In the genomic region with DNA sequence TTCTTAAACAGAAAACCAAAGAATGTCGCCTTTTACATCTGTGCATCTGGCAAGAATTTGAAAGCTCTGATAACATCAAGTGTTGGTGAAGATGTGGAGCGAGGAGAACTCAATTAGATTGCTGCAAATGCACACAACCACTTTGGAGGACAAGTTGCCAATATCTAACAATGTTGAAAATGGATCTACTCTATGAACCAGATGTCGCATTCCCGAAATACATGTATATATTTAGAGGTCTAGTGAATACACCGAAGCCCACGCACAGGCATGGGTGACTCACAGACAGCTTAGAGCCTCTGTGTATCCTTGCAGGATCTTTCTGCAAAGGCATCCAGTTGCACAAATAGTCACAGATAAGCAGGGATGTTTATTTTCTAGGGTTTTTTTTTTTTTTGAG, we compare ENCODE assay signal across 21 mouse cellular contexts.
DNase-seq lines count a peak whose midpoint lies in the region; ATAC-seq and TF ChIP-seq lines count a peak whose summit lies in the region.
"Had no signal": no experiment of that assay in that cellular context is flagged by ENCODE, and none has a peak within 500 bp of the region (broad histone marks: within the 10 kb centered on the region; RNA-seq: fewer than 3 reads in every experiment).

No protein-coding gene starts in this region.

- 66% methylated on average over 6 of the region's 6 CpGs for WGBS in lung, postnatal 0 days

- peak; percentile 26 for DNase-seq in lung, postnatal 0 days (ENCODE audit: low spot score)
- no peak for DNase-seq in lung, postnatal 10 days
- peak; percentile 70 to 77 for DNase-seq in left cerebral cortex, adult 18-20 months (ENCODE audit: low spot score in 2 of 2)
- peak; percentile 63 for DNase-seq in right cerebral cortex, postnatal 25 days
- DNase-seq in kidney, postnatal 10 days: no peak
- DNase-seq in thymus, postnatal 25 days: no peak
- no peak for DNase-seq in thymus, postnatal 4 days
- DNase-seq: adrenal gland, adult 2 months; cerebellum, adult 8-10 months; gastrocnemius, adult 2 months; heart, postnatal 14 days; thymus, postnatal 14 days had no signal

- no peak overlapping the region for H3K4me3 ChIP-seq in lung, postnatal 0 days (ENCODE audit: low read depth, low read length)
- H3K4me3 ChIP-seq: gastrocnemius, adult 2 months; heart, embryonic 12.5 days; hindbrain, embryonic 13.5 days; limb, embryonic 12.5 days; liver, embryonic 12.5 days; lung, embryonic 15.5 days; midbrain, embryonic 12.5 days; neural tube, embryonic 12.5 days had no signal

- no peak overlapping the region for H3K4me2 ChIP-seq in lung, postnatal 0 days (replicated peaks; ENCODE audit: low read depth, low read length)
- H3K4me2 ChIP-seq: heart, embryonic 12.5 days; hindbrain, embryonic 13.5 days; limb, embryonic 12.5 days; liver, embryonic 12.5 days; lung, embryonic 15.5 days; midbrain, embryonic 12.5 days; neural tube, embryonic 12.5 days had no signal

- no peaks in the 10 kb centered on the region for H3K36me3 ChIP-seq in lung, postnatal 0 days (ENCODE audit: insufficient read depth, low read length)
- H3K36me3 ChIP-seq: heart, embryonic 12.5 days; hindbrain, embryonic 13.5 days; limb, embryonic 12.5 days; liver, embryonic 12.5 days; lung, embryonic 15.5 days; midbrain, embryonic 12.5 days; neural tube, embryonic 12.5 days had no signal

- no peak for TF ChIP-seq CTCF in lung, postnatal 0 days (IDR thresholded peaks at IDR 0.05)

- no peak overlapping the region for H3K27ac ChIP-seq in lung, postnatal 0 days (ENCODE audit: low read length)
- H3K27ac ChIP-seq: gastrocnemius, adult 2 months; hindbrain, embryonic 13.5 days; limb, embryonic 12.5 days; liver, embryonic 12.5 days; lung, embryonic 15.5 days; midbrain, embryonic 12.5 days; neural tube, embryonic 12.5 days had no signal

- no peak for ATAC-seq in lung, postnatal 0 days
- ATAC-seq in frontal cortex, adult (ENCODE audit: low TSS enrichment): peak; percentile 87
- ATAC-seq: forebrain, embryonic 16.5 days; liver, embryonic 12.5 days had no signal

- H3K9ac ChIP-seq in lung, postnatal 0 days (replicated peaks; ENCODE audit: low read depth): no peak overlapping the region
- H3K9ac ChIP-seq: heart, embryonic 12.5 days; hindbrain, embryonic 13.5 days; limb, embryonic 12.5 days; liver, embryonic 12.5 days; lung, embryonic 15.5 days; midbrain, embryonic 12.5 days; neural tube, embryonic 12.5 days had no signal

- H3K4me1 ChIP-seq in lung, postnatal 0 days (ENCODE audit: insufficient read depth, low read depth, low read length): peaks cover 7% of the 10 kb centered on the region; the same call in 1 of the 2 replicates
- H3K4me1 ChIP-seq: hindbrain, embryonic 13.5 days; liver, embryonic 12.5 days; midbrain, embryonic 12.5 days; neural tube, embryonic 12.5 days had no signal

- TF ChIP-seq EP300 in lung, postnatal 0 days (IDR thresholded peaks at IDR 0.05): no peak

- no peaks in the 10 kb centered on the region for H3K9me3 ChIP-seq in lung, postnatal 0 days (ENCODE audit: low read length)
- H3K9me3 ChIP-seq: heart, embryonic 12.5 days; hindbrain, embryonic 13.5 days; limb, embryonic 12.5 days; liver, embryonic 12.5 days; lung, embryonic 15.5 days; midbrain, embryonic 12.5 days; neural tube, embryonic 12.5 days had no signal

- no peaks in the 10 kb centered on the region for H3K27me3 ChIP-seq in lung, postnatal 0 days (replicated peaks; ENCODE audit: insufficient read depth, low read length)
- H3K27me3 ChIP-seq: heart, embryonic 12.5 days; hindbrain, embryonic 13.5 days; limb, embryonic 12.5 days; liver, embryonic 12.5 days; lung, embryonic 15.5 days; midbrain, embryonic 12.5 days; neural tube, embryonic 12.5 days had no signal

Comparison
In these comparisons a context has a peak if more than half of its experiments do, and no peak if none do; other contexts are left out.
1. DNase-seq: peak in lung, postnatal 0 days (single experiment), left cerebral cortex, adult 18-20 months (2 of 2) and right cerebral cortex, postnatal 25 days (single experiment); none in lung, postnatal 10 days (single experiment), kidney, postnatal 10 days (single experiment), thymus, postnatal 25 days (single experiment) and thymus, postnatal 4 days (single experiment).